Mouse (Mus musculus) limb, embryonic 10.5 days (tissue): ENCODE measurements around the gene Atxn7l1. TPM values are rescaled to one million over a fixed set of nuclear protein-coding genes. Genes with fewer than 3 reads are reported as not detected.

Source experiments
- DNase-seq: peaks from one replicate; pipeline ENCODE4 v3.0.0-alpha.2; 2017; ENCODE audit warnings: low spot score
- H3K27ac ChIP-seq: fragments of 300-500 bp; sonication (generic); 2 replicates; pipeline ENCODE4 v1.5.1; 2016; ENCODE audit warnings: mild to moderate bottlenecking
- H3K27me3 ChIP-seq: fragments of 300-500 bp; sonication (generic); 2 replicates; pipeline ENCODE4 v1.6.1; 2016; ENCODE audit warnings: low read depth, mild to moderate bottlenecking; ENCODE audit not compliant: poor library complexity, severe bottlenecking
- H3K36me3 ChIP-seq: fragments of 300-500 bp; sonication (generic); 2 replicates; pipeline ENCODE4 v1.6.1; 2016; ENCODE audit warnings: mild to moderate bottlenecking, moderate library complexity
- H3K4me1 ChIP-seq: fragments of 300-500 bp; sonication (generic); 2 replicates; pipeline ENCODE4 v1.6.1; 2016
- H3K4me3 ChIP-seq: fragments of 300-500 bp; sonication (generic); 2 replicates; pipeline ENCODE4 v1.5.1; 2016; ENCODE audit warnings: mild to moderate bottlenecking, moderate library complexity
- H3K9me3 ChIP-seq: fragments of 300-500 bp; sonication (generic); replicated peaks from 2 replicates; pipeline ENCODE4 v1.6.1; 2016; ENCODE audit warnings: mild to moderate bottlenecking
- WGBS: fragments of 180-500 bp; shearing (Covaris S2); methylation state at CpG from one replicate; pipeline ENCODE4 v1.1.7; 2016; 5-methylcytosine and 5-hydroxymethylcytosine counted together
- polyA plus RNA-seq: library from polyadenylated mRNA; unstranded; fragments of >200 nt; fragmentation: Nextera tagmentation; extraction: Ambion mirVana; gene quantifications from 2 replicates; pipeline ENCODE4 v1.2.1, GENCODE M21; 2016

Gene Atxn7l1
- polyA plus RNA-seq, 1 experiment from 2014 or later, result 11.0 TPM

DNA sequence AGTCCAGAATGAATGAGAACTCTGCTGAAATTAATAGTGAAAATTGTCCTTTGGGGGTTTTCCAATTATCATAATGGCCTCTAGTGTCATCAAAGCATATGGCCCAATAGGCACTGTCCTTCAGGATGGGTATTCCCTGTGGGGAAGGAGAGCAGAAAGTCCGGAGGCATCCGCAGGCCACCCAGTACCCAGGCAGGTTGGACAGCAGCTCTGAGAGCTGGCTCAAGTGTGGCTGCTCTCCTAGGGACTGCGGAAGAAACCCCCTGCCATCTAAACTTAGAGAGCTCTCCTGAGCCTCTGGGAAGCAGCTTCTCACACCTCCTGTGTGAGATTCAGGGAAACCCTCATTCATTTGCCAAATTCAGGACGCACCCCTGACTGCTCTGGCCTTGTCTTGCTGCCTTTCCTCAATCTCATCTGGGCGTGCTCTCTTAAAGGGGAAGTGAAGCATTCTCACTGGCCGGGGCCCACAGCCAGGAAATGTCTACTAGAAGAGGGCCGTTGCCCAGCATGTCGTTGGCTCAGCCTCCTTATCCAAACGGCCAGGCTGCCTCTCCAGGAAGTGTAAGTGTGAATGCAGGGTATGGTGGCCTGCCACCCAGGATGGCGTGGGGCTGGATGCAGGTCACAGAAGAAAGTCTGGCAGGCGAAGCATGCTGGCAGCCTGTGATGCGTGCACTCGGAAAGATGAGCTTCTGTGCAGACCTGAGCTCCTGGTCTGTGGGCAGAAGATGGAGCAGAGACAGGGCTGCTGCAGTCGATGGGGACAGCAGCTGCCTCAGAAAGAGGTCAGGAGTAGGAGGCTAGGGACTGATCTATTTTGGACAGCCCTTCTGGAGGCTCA, 166.6 kb downstream of the Atxn7l1 start:
- no peaks in the 10 kb centered on the region for H3K9me3 ChIP-seq
- peak overlapping the region; percentile 21; the same call in 1 of the 2 replicates for H3K4me3 ChIP-seq
- no peaks in the 10 kb centered on the region for H3K27me3 ChIP-seq
- peaks cover 10% of the 10 kb centered on the region for H3K4me1 ChIP-seq
- no peaks in the 10 kb centered on the region for H3K36me3 ChIP-seq
- DNase-seq, result no peak
- WGBS, result 19% methylated on average over 14 of the region's 14 CpGs
- peak overlapping the region; percentile 25; the same call in 1 of the 2 replicates for H3K27ac ChIP-seq

DNA sequence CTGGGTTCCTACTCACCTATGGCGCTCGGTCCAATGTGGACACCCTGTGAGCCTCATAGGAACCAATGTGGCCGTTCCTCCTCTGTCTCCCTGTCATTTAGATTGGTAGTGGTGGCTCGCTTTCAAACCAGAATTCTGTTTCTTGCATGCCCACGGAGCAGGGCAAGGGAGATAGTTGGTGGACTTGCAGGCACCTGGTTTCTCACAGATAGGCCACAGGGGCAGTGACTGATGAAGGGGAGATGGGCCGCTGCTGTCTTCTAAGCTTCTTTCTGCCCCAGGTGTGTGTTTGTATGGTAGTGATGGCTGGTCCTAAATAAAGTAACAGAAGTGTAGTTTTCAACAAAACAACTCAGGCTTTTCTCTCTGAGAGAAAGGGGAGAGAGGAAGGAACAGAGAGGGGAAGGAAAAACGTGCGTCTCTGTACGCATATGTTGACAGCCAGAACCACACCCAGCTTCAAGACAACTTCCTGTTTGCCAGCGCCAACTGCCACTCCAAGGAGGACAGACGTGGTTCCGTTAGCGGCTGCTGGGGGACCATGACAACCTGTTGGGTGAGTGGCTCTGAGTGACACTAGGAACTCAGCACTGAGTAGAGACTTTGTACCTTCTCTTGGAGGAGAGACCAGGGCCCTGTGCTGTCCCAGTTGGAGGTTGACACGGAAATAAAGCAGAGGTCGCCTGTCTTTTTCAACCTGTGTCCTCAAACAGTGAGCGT, 167.6 kb downstream of the Atxn7l1 start:
- WGBS, result 81% methylated on average over 16 of the region's 16 CpGs
- Histone ChIP-seq H3K4me3 (no peak overlapping the region), H3K4me1 (peaks cover 10% of the 10 kb centered on the region), H3K27ac (no peak overlapping the region), H3K9me3 (no peaks in the 10 kb centered on the region), H3K27me3 (no peaks in the 10 kb centered on the region), H3K36me3 (no peaks in the 10 kb centered on the region)
- DNase-seq, result no peak

DNA sequence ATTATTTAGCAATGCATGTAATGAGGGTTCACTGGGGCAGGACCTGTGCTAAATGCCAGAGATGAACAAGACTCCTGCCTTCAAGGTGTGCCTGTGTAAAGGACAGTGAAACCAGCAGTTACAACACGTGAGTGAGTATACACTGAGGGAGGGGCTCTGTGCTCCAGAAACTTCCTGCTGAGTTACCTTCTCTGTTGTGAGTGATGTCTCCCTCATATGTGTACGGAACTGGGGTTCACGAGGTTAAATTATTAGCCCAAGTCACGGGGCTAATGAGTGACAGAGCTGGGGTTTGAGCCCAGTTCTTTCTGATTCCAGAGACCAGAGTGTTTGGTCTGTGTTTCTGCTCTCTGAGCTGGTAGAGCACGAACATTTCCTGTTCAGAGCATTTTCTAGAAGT, 168.3 kb downstream of the Atxn7l1 start:
- no peak overlapping the region for H3K27ac ChIP-seq
- no peaks in the 10 kb centered on the region for H3K36me3 ChIP-seq
- peaks cover 10% of the 10 kb centered on the region for H3K4me1 ChIP-seq
- H3K9me3 ChIP-seq, result no peaks in the 10 kb centered on the region
- no peak overlapping the region for H3K4me3 ChIP-seq
- DNase-seq, result no peak
- 74% methylated on average over 5 of the region's 5 CpGs for WGBS
- H3K27me3 ChIP-seq, result no peaks in the 10 kb centered on the region

DNA sequence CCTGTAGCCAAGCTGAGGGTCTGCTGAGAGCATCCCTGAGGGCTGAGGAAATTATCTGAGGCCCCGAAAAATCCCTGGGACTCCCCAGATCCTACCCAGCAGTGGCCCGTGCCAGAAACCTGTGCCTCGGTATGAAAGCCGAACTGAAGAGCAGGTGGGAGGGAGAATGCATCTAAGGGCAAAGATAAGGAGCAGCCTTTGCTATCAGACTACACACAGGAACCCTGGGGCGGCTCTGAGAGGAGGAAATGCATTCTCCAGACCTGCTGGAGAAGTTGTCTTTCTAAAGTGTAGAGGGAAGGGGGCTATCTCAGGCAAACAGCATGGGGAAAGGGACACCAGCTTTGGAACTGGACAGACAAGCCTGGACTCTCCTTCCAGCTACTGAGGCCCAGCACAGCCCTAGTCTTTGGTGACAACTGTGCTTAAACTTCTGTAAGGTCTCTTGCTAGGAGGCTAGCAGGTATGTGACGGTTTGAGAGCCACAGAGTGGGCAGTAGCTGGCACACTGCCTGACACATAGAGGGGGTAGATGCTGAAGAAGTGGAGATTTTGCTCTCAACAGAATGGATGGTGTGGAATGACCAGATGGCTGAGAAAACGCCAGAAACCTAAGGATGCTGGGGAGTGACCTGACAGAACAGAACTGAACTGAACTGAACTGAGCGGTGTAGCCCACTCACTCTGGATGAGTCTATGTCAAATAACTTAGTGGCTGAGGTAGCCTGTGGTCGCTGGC, 170.5 kb downstream of the Atxn7l1 start:
- H3K27me3 ChIP-seq, result no peaks in the 10 kb centered on the region
- no peaks in the 10 kb centered on the region for H3K9me3 ChIP-seq
- whole genome bisulfite sequencing, result 85% methylated on average over 9 of the region's 9 CpGs
- H3K4me3 ChIP-seq, result no peak overlapping the region
- peaks cover 10% of the 10 kb centered on the region for H3K4me1 ChIP-seq
- H3K36me3 ChIP-seq, result no peaks in the 10 kb centered on the region
- no peak for DNase-seq
- no peak overlapping the region for H3K27ac ChIP-seq

DNA sequence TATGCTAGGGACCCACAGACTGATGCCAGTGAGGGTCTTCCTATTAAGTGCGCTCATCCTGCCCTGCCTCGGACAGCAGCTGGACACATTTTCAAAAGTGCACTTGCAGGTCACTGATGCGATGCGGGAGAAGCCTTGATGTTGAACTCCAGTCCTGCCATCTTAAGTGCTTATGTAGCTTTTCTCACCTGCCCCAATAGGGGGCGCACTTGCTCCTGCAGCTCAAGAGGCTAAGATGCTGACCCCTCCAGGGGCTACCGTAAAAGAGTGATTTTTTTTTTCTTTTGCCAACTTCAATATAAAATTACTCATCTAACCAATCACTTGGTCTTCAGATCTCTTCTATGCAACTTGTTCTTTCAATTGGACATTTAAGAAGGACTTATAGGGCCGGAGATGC, 175.1 kb downstream of the Atxn7l1 start:
- H3K27ac ChIP-seq, result no peak overlapping the region
- no peaks in the 10 kb centered on the region for H3K9me3 ChIP-seq
- no peaks in the 10 kb centered on the region for H3K4me1 ChIP-seq
- no peaks in the 10 kb centered on the region for H3K27me3 ChIP-seq
- WGBS, result 73% methylated on average over 7 of the region's 7 CpGs
- no peak overlapping the region for H3K4me3 ChIP-seq
- H3K36me3 ChIP-seq, result no peaks in the 10 kb centered on the region; the same call in 1 of the 2 replicates
- DNase-seq, result no peak

DNA sequence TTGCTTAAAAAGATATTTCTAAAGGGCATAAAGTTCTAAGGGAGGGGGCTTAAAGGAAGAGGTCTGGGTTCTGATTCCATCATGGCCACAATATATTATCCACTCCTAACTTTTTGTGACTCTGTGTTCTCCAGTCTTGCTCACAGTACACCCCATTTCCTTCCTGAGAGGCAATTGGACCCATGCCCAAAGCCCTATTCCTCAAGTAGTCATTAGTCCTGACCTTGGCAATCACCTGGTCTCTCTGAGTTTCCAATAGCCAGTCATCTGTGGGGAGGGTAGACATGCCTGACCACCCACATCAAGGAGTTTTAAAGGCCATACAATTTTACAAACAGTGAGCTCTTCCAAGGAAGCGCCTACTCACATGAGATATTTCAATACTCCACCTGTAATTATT, 176.3 kb downstream of the Atxn7l1 start:
- no peaks in the 10 kb centered on the region for H3K9me3 ChIP-seq
- WGBS, result 94% methylated on average over 1 of the region's 1 CpGs
- no peak overlapping the region for H3K27ac ChIP-seq
- no peak overlapping the region for H3K4me3 ChIP-seq
- H3K36me3 ChIP-seq, result no peaks in the 10 kb centered on the region; the same call in 1 of the 2 replicates
- H3K27me3 ChIP-seq, result no peaks in the 10 kb centered on the region
- DNase-seq, result no peak
- no peaks in the 10 kb centered on the region for H3K4me1 ChIP-seq

DNA sequence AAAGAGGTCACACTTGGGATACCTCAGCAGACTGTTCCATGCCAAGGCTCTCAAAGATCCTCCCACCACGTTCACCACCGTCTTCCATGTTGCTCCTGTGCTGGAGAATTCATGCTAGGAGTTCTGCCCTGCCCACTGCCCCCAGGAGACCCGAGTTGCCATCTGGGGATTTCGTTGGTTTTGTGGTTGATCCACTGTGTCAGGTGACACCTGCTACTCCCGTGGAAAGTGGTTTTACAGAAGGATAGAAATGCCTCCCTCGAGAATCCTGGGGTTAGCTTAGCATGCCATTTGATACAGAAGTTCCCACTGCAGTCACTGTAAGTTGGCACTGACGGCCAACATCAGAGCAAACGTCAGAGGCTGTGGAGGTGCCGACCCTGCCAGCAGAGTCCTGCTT, 177.9 kb downstream of the Atxn7l1 start:
- no peaks in the 10 kb centered on the region for H3K27me3 ChIP-seq
- WGBS, result 80% methylated on average over 9 of the region's 9 CpGs
- no peaks in the 10 kb centered on the region for H3K4me1 ChIP-seq
- H3K36me3 ChIP-seq, result no peaks in the 10 kb centered on the region; the same call in 1 of the 2 replicates
- H3K4me3 ChIP-seq, result no peak overlapping the region
- DNase-seq, result no peak
- no peak overlapping the region for H3K27ac ChIP-seq
- no peaks in the 10 kb centered on the region for H3K9me3 ChIP-seq

DNA sequence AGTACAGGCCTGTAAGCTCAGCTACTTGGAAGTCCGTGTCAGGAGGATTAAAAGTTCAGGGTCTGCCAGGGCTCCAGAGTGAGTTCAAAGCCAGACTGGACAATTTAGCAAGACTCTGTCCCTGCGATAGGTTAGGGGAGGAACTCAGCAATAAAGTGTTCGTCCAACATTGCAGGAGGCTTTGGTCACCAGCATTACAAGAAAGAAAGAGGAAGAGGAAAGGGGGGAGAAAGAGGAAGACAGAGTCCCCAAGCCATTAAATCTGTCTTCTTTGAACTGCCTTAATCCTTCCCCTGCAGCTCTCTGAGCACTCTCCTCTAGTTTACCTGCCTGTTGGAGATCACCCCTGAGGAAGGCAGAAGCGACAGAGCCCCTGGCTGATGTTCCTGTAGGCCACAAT, 184.6 kb downstream of the Atxn7l1 start:
- Histone ChIP-seq H3K36me3 (no peaks in the 10 kb centered on the region; the same call in 1 of the 2 replicates), H3K27ac (no peak overlapping the region), H3K27me3 (no peaks in the 10 kb centered on the region), H3K4me3 (no peak overlapping the region), H3K9me3 (no peaks in the 10 kb centered on the region), H3K4me1 (0 out of 2 replicates have a peak, but pooled peaks cover 2% of the 10 kb centered on the region)
- no peak for DNase-seq
- WGBS, result 55% methylated on average over 4 of the region's 4 CpGs

DNA sequence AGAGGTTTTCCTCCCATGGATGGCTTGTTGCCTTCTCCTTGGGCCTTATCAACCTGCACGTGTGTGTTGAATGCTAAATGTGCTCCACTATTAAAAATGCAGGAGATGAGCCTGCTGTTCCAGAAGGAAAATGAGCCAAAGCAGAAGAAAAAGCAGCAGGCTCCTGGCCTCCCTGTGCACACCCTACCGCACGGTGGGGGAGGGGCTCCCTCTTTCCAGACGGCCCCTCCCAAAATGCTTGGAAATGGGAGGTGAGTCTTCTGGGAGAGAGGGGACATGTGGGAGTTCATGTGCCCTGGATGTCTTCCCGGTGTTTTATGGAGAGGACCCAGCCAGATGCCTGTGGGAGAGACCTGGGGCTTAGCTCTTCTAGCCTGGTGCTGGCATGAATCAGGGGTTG, 185.3 kb downstream of the Atxn7l1 start:
- Histone ChIP-seq H3K27ac (no peak overlapping the region), H3K36me3 (no peaks in the 10 kb centered on the region), H3K4me1 (0 out of 2 replicates have a peak, but pooled peaks cover 2% of the 10 kb centered on the region), H3K4me3 (no peak overlapping the region), H3K9me3 (no peaks in the 10 kb centered on the region), H3K27me3 (no peaks in the 10 kb centered on the region)
- WGBS, result 78% methylated on average over 5 of the region's 5 CpGs
- DNase-seq, result no peak

DNA sequence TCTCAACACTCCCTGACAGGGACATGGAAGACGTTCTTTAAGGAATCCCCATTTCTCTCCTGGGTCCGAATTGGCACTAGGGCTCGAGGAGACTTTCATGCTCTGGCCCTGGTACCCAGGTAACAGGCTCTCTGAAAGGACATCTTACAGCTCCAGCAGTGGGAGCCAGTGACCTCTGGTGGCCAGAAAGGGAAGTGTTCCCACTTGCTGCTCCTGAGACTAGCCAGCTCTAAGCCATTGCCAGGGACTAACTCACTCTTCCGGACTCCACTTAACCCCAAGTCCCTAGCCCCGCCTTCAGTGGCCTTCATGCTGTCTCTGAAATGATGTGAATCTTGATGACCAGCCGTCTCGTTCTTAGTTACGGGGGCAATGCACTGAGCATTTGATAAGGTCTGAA, 186.4 kb downstream of the Atxn7l1 start:
- no peak overlapping the region for H3K4me3 ChIP-seq
- H3K27me3 ChIP-seq, result no peaks in the 10 kb centered on the region
- DNase-seq, result peak; percentile 85
- H3K27ac ChIP-seq, result no peak overlapping the region
- 0 out of 2 replicates have a peak, but pooled peaks cover 5% of the 10 kb centered on the region for H3K4me1 ChIP-seq
- WGBS, result 31% methylated on average over 8 of the region's 8 CpGs
- H3K36me3 ChIP-seq, result no peaks in the 10 kb centered on the region
- no peaks in the 10 kb centered on the region for H3K9me3 ChIP-seq

DNA sequence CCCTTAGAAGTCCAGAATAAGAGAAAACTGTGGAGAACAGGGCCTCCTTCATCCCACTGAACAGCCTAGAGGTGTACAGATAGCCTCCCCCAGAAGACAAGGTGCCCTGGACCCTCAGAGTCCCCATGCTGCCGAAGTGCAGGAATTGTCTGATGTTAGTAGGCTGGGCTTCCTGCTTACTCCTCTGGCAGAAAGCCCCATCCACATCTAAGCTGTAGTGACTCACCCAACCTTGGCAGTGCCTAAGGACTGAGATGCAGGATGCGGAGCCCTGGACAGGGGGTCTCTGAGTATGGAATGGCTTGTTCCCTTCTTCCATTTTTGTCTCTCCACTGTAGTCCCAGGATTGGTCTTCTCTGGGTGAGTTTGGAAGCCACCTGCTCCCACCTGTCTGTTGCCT, 187.0 kb downstream of the Atxn7l1 start:
- no peak for DNase-seq
- WGBS, result 96% methylated on average over 2 of the region's 2 CpGs
- H3K27me3 ChIP-seq, result no peaks in the 10 kb centered on the region
- H3K36me3 ChIP-seq, result no peaks in the 10 kb centered on the region
- H3K4me3 ChIP-seq, result no peak overlapping the region
- H3K27ac ChIP-seq, result no peak overlapping the region
- H3K9me3 ChIP-seq, result no peaks in the 10 kb centered on the region
- 0 out of 2 replicates have a peak, but pooled peaks cover 5% of the 10 kb centered on the region for H3K4me1 ChIP-seq

DNA sequence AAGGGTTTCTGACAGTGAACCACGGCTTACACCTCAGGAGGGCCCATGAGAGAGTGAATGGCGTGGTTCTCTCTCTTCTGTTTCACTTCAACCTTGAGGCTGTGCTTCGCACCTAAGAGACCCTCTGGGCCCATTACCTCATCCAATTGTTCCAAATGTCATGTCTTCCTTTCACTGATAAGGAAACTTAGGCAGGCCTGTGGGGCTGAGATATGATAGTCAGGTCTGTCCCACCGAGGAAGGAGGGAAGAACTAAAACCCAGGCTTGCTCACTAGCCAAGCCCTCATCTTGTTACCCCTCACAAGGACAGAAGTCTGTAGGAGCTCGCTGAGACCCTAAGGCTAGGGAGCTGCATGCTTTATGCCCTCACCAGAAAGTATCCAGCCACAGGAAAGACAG, 187.5 kb downstream of the Atxn7l1 start:
- no peak overlapping the region for H3K4me3 ChIP-seq
- H3K36me3 ChIP-seq, result no peaks in the 10 kb centered on the region
- WGBS, result 89% methylated on average over 5 of the region's 5 CpGs
- no peak for DNase-seq
- no peak overlapping the region for H3K27ac ChIP-seq
- H3K4me1 ChIP-seq, result 0 out of 2 replicates have a peak, but pooled peaks cover 5% of the 10 kb centered on the region
- no peaks in the 10 kb centered on the region for H3K9me3 ChIP-seq
- no peaks in the 10 kb centered on the region for H3K27me3 ChIP-seq
